Mouse (Mus musculus): ENCODE measurements around the gene Jade2. TPM values are rescaled to one million over a fixed set of nuclear protein-coding genes. Genes with fewer than 3 reads are reported as not detected.

The Jade2 gene
- polyA plus RNA-seq, 1 experiment = 2.9 TPM

- peak overlapping the region; percentile 90 for H3K27ac ChIP-seq (ENCODE audit: control insufficient read depth, insufficient read depth, low read depth, low read length)
- H3K4me1 ChIP-seq (ENCODE audit: control insufficient read depth, insufficient read depth, low read length) = peaks cover 18% of the 10 kb centered on the region
- TF ChIP-seq POLR2A (IDR thresholded peaks at IDR 0.05; ENCODE audit: control insufficient read depth, low read depth, low read length) = peak; percentile 36; the same call in 1 of the 2 replicates
- no peak for TF ChIP-seq CTCF (IDR thresholded peaks at IDR 0.05; ENCODE audit: control insufficient read depth, insufficient read depth, insufficient replicate concordance, low read depth, low read length)
- no peaks in the 10 kb centered on the region for H3K27me3 ChIP-seq (ENCODE audit: control insufficient read depth, insufficient read depth, low read length)
- H3K36me3 ChIP-seq (ENCODE audit: control insufficient read depth, insufficient read depth, low read length) = no peaks in the 10 kb centered on the region
- peak overlapping the region; percentile 74 for H3K4me3 ChIP-seq (ENCODE audit: control insufficient read depth, low read depth, low read length)
These were observed 520 bp upstream of the Jade2 start for GRCm38 (mm10) chr11:51857818-51858527.

DNA sequence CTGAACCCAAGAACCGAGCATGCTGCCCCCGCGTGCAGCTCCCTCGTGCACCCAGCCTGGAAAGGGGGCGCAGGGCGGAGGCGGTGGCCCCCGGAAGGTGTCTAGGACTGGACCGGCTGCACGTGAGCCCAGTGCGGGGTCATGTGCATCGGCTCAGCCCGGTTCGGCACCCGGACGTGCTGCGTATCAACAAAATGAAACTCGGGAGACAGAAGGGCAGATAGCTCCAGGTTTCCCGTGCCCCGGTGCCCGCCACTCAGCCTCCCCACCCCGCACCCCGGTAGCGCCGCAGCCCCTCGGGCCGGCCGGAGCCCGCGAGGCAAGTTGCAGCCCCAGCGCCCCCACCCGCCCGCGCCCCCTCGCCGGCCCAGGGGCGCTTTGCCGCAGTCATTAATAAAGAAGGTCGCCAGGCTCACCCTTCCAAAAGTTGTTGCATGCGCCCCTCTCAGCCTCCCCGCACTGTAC is 805 bp downstream of the Jade2 start:
- TF ChIP-seq CTCF (IDR thresholded peaks at IDR 0.05; ENCODE audit: control insufficient read depth, insufficient read depth, insufficient replicate concordance, low read depth, low read length) = no peak
- no peak for TF ChIP-seq POLR2A (IDR thresholded peaks at IDR 0.05; ENCODE audit: control insufficient read depth, low read depth, low read length)
- H3K27ac ChIP-seq (ENCODE audit: control insufficient read depth, insufficient read depth, low read depth, low read length) = peak overlapping the region; percentile 85
- H3K4me1 ChIP-seq (ENCODE audit: control insufficient read depth, insufficient read depth, low read length) = peaks cover 18% of the 10 kb centered on the region
- no peaks in the 10 kb centered on the region for H3K36me3 ChIP-seq (ENCODE audit: control insufficient read depth, insufficient read depth, low read length)
- peak overlapping the region; percentile 88 for H3K4me3 ChIP-seq (ENCODE audit: control insufficient read depth, low read depth, low read length)
- H3K27me3 ChIP-seq (ENCODE audit: control insufficient read depth, insufficient read depth, low read length) = no peaks in the 10 kb centered on the region

DNA sequence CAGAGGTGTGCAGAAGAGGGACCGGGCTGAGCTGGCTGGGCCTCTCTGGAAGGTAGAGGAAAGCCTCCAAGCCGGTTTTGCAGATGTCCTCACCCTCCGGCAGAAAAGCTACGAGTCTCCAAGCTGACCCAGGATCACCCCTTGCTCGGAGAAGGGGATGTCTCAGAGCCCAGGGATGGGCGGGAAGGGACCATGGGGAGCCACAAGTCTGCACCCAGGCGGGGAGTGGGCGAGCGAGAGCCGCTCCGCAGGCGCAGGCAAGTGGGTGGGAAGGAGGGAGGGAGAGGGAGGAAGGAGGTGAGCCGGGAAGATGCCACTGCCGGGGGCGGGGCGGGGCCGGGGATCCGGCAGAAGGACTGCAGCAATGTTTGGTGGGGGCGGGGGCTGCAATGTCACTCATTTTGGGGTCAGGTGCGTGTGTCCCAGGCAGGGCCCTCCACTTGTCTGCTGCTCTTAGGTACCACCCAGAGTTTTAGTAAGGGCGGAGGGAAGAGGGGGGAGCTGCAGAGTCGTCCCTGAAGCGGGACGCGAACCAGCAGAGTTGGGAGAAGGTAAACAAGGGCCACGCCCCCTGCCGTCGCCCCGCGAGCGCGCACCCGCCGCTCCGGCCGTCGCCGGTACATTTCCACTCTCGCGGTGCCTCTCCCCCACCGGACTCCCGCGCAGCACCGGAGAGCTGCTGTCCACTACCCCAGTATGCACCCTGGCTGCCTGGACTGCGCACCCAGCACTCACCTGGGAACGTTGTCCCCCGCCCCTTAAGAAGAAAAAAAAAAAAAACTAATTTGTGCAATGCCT is 1.4 kb downstream of the Jade2 start:
- peaks cover 18% of the 10 kb centered on the region for H3K4me1 ChIP-seq (ENCODE audit: control insufficient read depth, insufficient read depth, low read length)
- no peaks in the 10 kb centered on the region for H3K27me3 ChIP-seq (ENCODE audit: control insufficient read depth, insufficient read depth, low read length)
- TF ChIP-seq CTCF (IDR thresholded peaks at IDR 0.05; ENCODE audit: control insufficient read depth, insufficient read depth, insufficient replicate concordance, low read depth, low read length) (no peak), POLR2A (IDR thresholded peaks at IDR 0.05; ENCODE audit: control insufficient read depth, low read depth, low read length) (no peak; the same call in 1 of the 2 replicates)
- peak overlapping the region; percentile 88 for H3K4me3 ChIP-seq (ENCODE audit: control insufficient read depth, low read depth, low read length)
- peak overlapping the region; percentile 87 for H3K27ac ChIP-seq (ENCODE audit: control insufficient read depth, insufficient read depth, low read depth, low read length)
- H3K36me3 ChIP-seq (ENCODE audit: control insufficient read depth, insufficient read depth, low read length) = no peaks in the 10 kb centered on the region

DNA sequence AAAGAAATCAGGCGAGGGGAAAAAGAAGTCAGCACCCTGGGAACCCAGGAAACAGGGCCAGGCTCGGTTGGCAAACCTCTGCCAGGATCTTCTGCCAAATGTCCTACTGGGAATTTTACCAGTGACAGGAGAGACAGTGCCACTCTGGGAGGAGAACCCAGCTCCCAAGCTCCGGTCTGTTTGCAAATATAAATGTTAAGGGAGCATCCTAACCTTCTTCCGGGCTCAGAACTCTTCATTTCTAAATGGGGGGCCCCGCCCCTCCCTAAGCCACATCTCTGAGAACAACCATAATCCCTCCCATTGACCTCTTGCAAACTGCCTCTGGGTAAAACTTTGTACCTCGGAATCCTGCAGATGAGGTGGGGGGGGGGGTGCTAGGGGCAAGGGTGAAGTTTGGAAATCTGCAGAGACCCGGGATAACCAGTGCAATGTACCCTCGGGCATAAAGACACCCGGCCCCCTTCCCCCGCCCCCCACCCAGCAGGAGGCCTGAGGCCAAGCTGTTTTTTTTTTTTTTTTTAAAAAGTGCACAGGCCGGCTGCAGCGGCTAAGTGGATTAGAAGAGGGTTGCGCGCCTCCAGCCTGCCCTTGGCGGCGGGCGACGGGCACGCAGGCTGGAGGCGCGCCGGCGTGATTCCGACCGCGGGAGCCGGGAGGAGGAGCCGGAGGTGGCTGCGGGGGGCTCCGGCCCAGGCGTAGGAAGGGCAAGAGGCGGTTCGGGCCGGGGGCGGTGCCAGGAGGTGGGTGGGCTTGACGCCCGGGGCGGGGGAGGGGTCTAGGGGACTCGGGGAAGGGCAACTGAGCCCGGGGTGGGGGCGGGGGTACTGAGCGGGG is 2.3 kb downstream of the Jade2 start:
- H3K27me3 ChIP-seq (ENCODE audit: control insufficient read depth, insufficient read depth, low read length) = no peaks in the 10 kb centered on the region
- no peak overlapping the region for H3K27ac ChIP-seq (ENCODE audit: control insufficient read depth, insufficient read depth, low read depth, low read length)
- H3K4me3 ChIP-seq (ENCODE audit: control insufficient read depth, low read depth, low read length) = peak overlapping the region; percentile 88; the same call in 1 of the 2 replicates
- H3K4me1 ChIP-seq (ENCODE audit: control insufficient read depth, insufficient read depth, low read length) = peaks cover 18% of the 10 kb centered on the region
- no peaks in the 10 kb centered on the region for H3K36me3 ChIP-seq (ENCODE audit: control insufficient read depth, insufficient read depth, low read length)
- TF ChIP-seq POLR2A (IDR thresholded peaks at IDR 0.05; ENCODE audit: control insufficient read depth, low read depth, low read length) (no peak), CTCF (IDR thresholded peaks at IDR 0.05; ENCODE audit: control insufficient read depth, insufficient read depth, insufficient replicate concordance, low read depth, low read length) (peak; percentile 42)

GRCm38 (mm10) chr11:51852595-51852994 is 4.9 kb downstream of the Jade2 start:
- Histone ChIP-seq H3K4me1 (ENCODE audit: control insufficient read depth, insufficient read depth, low read length) (peaks cover 10% of the 10 kb centered on the region), H3K27me3 (ENCODE audit: control insufficient read depth, insufficient read depth, low read length) (no peaks in the 10 kb centered on the region), H3K36me3 (ENCODE audit: control insufficient read depth, insufficient read depth, low read length) (no peaks in the 10 kb centered on the region), H3K27ac (ENCODE audit: control insufficient read depth, insufficient read depth, low read depth, low read length) (no peak overlapping the region), H3K4me3 (ENCODE audit: control insufficient read depth, low read depth, low read length) (no peak overlapping the region)
- TF ChIP-seq CTCF (IDR thresholded peaks at IDR 0.05; ENCODE audit: control insufficient read depth, insufficient read depth, insufficient replicate concordance, low read depth, low read length) (no peak), POLR2A (IDR thresholded peaks at IDR 0.05; ENCODE audit: control insufficient read depth, low read depth, low read length) (no peak)

DNA sequence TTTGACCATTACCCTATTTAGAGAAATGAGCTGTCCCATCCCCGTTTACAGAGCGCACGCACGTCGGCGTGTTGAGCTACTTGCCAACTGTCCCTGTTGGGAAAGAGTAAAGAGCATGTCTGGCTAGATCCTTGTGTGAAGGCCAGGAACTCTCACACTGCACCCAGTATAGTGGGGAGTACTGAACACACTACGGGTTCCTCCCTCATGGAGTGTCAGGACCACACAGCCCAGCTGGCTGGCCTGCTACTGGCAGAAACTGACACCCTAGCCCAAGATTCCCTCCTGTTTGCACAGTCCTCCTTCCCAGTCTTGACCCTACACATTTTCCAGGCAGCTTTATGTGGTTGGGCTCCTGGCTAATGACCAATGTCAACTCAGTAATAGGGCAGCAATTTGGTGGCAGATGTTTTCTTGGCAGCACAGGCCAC is 5.3 kb downstream of the Jade2 start:
- H3K4me3 ChIP-seq (ENCODE audit: control insufficient read depth, low read depth, low read length) = no peak overlapping the region
- H3K27me3 ChIP-seq (ENCODE audit: control insufficient read depth, insufficient read depth, low read length) = no peaks in the 10 kb centered on the region
- H3K4me1 ChIP-seq (ENCODE audit: control insufficient read depth, insufficient read depth, low read length) = peaks cover 10% of the 10 kb centered on the region
- H3K27ac ChIP-seq (ENCODE audit: control insufficient read depth, insufficient read depth, low read depth, low read length) = no peak overlapping the region
- TF ChIP-seq POLR2A (IDR thresholded peaks at IDR 0.05; ENCODE audit: control insufficient read depth, low read depth, low read length) = no peak
- no peak for TF ChIP-seq CTCF (IDR thresholded peaks at IDR 0.05; ENCODE audit: control insufficient read depth, insufficient read depth, insufficient replicate concordance, low read depth, low read length)
- no peaks in the 10 kb centered on the region for H3K36me3 ChIP-seq (ENCODE audit: control insufficient read depth, insufficient read depth, low read length)

Data from testis, adult 2 months (tissue).